10 mouse cellular contexts compared by ENCODE assay signal in the genomic region with DNA sequence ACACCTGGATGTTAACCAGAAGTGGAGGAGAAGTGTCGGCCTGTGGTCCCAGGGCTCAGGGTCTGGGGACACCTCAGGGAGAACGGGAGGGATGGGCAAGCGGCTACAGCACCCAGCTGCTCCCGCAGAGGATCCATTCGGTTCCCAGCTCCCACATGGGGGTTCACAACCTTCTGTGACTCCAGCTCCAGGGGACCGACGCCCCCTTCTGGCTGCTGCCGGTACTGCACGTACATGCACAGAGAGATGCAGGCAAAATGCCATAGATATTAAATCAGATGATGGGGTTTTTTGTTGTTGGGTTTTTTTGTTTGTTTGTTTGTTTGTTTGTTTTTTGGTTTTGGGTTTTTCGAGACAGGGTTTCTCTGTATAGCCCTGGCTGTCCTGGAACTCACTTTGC. TPM values are rescaled to one million over a fixed set of nuclear protein-coding genes. Genes with fewer than 3 reads are reported as not detected.
DNase-seq lines count a peak whose midpoint lies in the region; ATAC-seq and TF ChIP-seq lines count a peak whose summit lies in the region.
"Had no signal": no experiment of that assay in that cellular context is flagged by ENCODE, and none has a peak within 500 bp of the region (broad histone marks: within the 10 kb centered on the region; RNA-seq: fewer than 3 reads in every experiment).

No protein-coding gene starts in this region.

- WGBS in cerebellum, adult 2 months = 51% methylated on average over 10 of the region's 10 CpGs
- 47% methylated on average over 10 of the region's 10 CpGs for WGBS in liver, postnatal 0 days (ENCODE audit: insufficient replicate concordance)
- 48% methylated on average over 10 of the region's 10 CpGs for WGBS in hindbrain, embryonic 12.5 days

- ATAC-seq in liver, postnatal 0 days = no peak
- ATAC-seq in hindbrain, embryonic 12.5 days (ENCODE audit: low FRiP score) = no peak

- TF ChIP-seq EP300 in liver, postnatal 0 days (IDR thresholded peaks at IDR 0.05; ENCODE audit: low read depth) = no peak

- intact Hi-C loops in left cerebral cortex, postnatal 4 days (cut with DNase I) = loop anchor here (5.0 kb wide), 1 partner anchor 35 kb away; no protein-coding TSS in a partner anchor
- intact Hi-C loops in left cerebral cortex, postnatal 14 days (cut with DNase I) = no loop called here

- H3K9ac ChIP-seq in liver, postnatal 0 days (replicated peaks) = no peak overlapping the region
- H3K9ac ChIP-seq in hindbrain, embryonic 12.5 days = no peak overlapping the region
- H3K9ac ChIP-seq: heart, embryonic 15.5 days had no signal

- no peak overlapping the region for H3K4me2 ChIP-seq in liver, postnatal 0 days (ENCODE audit: low read depth, low read length)
- H3K4me2 ChIP-seq in hindbrain, embryonic 12.5 days (replicated peaks) = no peak overlapping the region
- H3K4me2 ChIP-seq: heart, embryonic 15.5 days had no signal

- H3K36me3 ChIP-seq in liver, postnatal 0 days (replicated peaks; ENCODE audit: insufficient read depth, low read length) = peaks cover 13% of the 10 kb centered on the region
- H3K36me3 ChIP-seq in hindbrain, embryonic 12.5 days = peaks cover 33% of the 10 kb centered on the region

- H3K4me1 ChIP-seq in cerebellum, adult 2 months (ENCODE audit: control insufficient read depth, insufficient read depth, low read length) = no peaks in the 10 kb centered on the region
- no peaks in the 10 kb centered on the region for H3K4me1 ChIP-seq in liver, postnatal 0 days (ENCODE audit: insufficient read depth)
- peaks cover 14% of the 10 kb centered on the region for H3K4me1 ChIP-seq in hindbrain, embryonic 12.5 days
- H3K4me1 ChIP-seq: heart, embryonic 15.5 days had no signal

- no peak for TF ChIP-seq POLR2A in cerebellum, adult 2 months (IDR thresholded peaks at IDR 0.05; ENCODE audit: borderline replicate concordance, insufficient read depth, low read length)

- TF ChIP-seq CTCF in cerebellum, adult 2 months (IDR thresholded peaks at IDR 0.05; ENCODE audit: borderline replicate concordance, insufficient read depth, low read depth, low read length) = peak; percentile 59
- peak; percentile 77 for TF ChIP-seq CTCF in liver, postnatal 0 days (IDR thresholded peaks at IDR 0.05; ENCODE audit: low read depth)

- H3K4me3 ChIP-seq in cerebellum, adult 2 months (replicated peaks; ENCODE audit: insufficient read depth, low read depth, low read length) = no peak overlapping the region
- H3K4me3 ChIP-seq in liver, postnatal 0 days (ENCODE audit: low read depth, low read length) = no peak overlapping the region
- H3K4me3 ChIP-seq in hindbrain, embryonic 12.5 days = no peak overlapping the region
- H3K4me3 ChIP-seq: erythroblast, embryonic 14.5 days; heart, embryonic 15.5 days had no signal

- no peak for DNase-seq in cerebellum, adult 2 months
- DNase-seq in cerebellum, adult 11-12 months = no peak
- DNase-seq in left cerebral cortex, postnatal 4 days = peak; percentile 57
- no peak for DNase-seq in left cerebral cortex, postnatal 14 days (ENCODE audit: low spot score in 2 of 2)
- DNase-seq in CD8-positive naive resting alpha-beta T cell, adult 2 months (ENCODE audit: low read depth in 2 of 2, low spot score in 2 of 2) = peak; percentile 46
- DNase-seq in liver, postnatal 0 days = peak; percentile 61
- DNase-seq in gastrocnemius, adult 8-10 months (ENCODE audit: low spot score in 2 of 2) = no peak

- H3K27me3 ChIP-seq in cerebellum, adult 2 months (ENCODE audit: control insufficient read depth, insufficient read depth, low read length) = no peaks in the 10 kb centered on the region
- peaks cover under 1% of the 10 kb centered on the region; the same call in 1 of the 2 replicates for H3K27me3 ChIP-seq in liver, postnatal 0 days (ENCODE audit: insufficient read depth, low read length)
- H3K27me3 ChIP-seq in hindbrain, embryonic 12.5 days = no peaks in the 10 kb centered on the region; the same call in 1 of the 2 replicates

- H3K9me3 ChIP-seq in liver, postnatal 0 days (ENCODE audit: low read length) = no peaks in the 10 kb centered on the region
- H3K9me3 ChIP-seq in hindbrain, embryonic 12.5 days (replicated peaks) = no peaks in the 10 kb centered on the region
- H3K9me3 ChIP-seq: heart, embryonic 15.5 days had no signal

- no peak overlapping the region for H3K27ac ChIP-seq in cerebellum, adult 2 months (ENCODE audit: insufficient read depth, low read length)
- H3K27ac ChIP-seq in liver, postnatal 0 days (ENCODE audit: low read depth) = no peak overlapping the region
- H3K27ac ChIP-seq in hindbrain, embryonic 12.5 days = no peak overlapping the region
- H3K27ac ChIP-seq: heart, embryonic 15.5 days had no signal

RNA-seq across cellular contexts. Expression of a gene that starts 9.7 kb away (rescaled TPM):
- polyA plus RNA-seq in cerebellum, adult 2 months (2012; rRNA removed) = 16.1 and 16.2 TPM in 2 replicates
- 10 to 100 TPM; 75.5 to 80.1 TPM for total RNA-seq in left cerebral cortex, postnatal 4 days (2021)
- total RNA-seq in left cerebral cortex, postnatal 14 days (2021) = 10 to 100 TPM; 19.9 to 24.1 TPM
- polyA plus RNA-seq in liver, postnatal 0 days (2015; fragmentation: Nextera tagmentation; extraction: Ambion mirVana) = 0.72 and 0.99 TPM in 2 replicates
- total RNA-seq in gastrocnemius, adult 8-10 months (2022) = 1 to 10 TPM; 4.2 to 6.3 (median 4.7) TPM
- 21.4 and 24.8 TPM in 2 replicates for polyA plus RNA-seq in hindbrain, embryonic 12.5 days (2016; fragmentation: Nextera tagmentation; extraction: Ambion mirVana)

RNA-seq across cellular contexts. Expression of a gene that starts 21.5 kb away (rescaled TPM):
- 145 and 151 TPM in 2 replicates for polyA plus RNA-seq in cerebellum, adult 2 months (2012; rRNA removed)
- total RNA-seq in left cerebral cortex, postnatal 4 days (2021) = 1 to 10 TPM; 4.2 to 6.1 TPM
- 10 to 100 TPM in 1 of 2 experiments, 1 to 10 TPM in 1; 7.6 to 10.6 TPM for total RNA-seq in left cerebral cortex, postnatal 14 days (2021)
- 0.08 and 0.20 TPM in 2 replicates for polyA plus RNA-seq in liver, postnatal 0 days (2015; fragmentation: Nextera tagmentation; extraction: Ambion mirVana)
- total RNA-seq in gastrocnemius, adult 8-10 months (2022) = under 1 TPM in 2 of 4 experiments, not detected in 2; 0.27 to 0.36 TPM
- 0.35 and 0.50 TPM in 2 replicates for polyA plus RNA-seq in hindbrain, embryonic 12.5 days (2016; fragmentation: Nextera tagmentation; extraction: Ambion mirVana)
- polyA plus RNA-seq: erythroblast, embryonic 14.5 days had no signal

RNA-seq across cellular contexts. Expression of a gene that starts 21.6 kb away (rescaled TPM):
- polyA plus RNA-seq in cerebellum, adult 2 months (2012; rRNA removed) = 193 and 199 TPM in 2 replicates
- total RNA-seq in left cerebral cortex, postnatal 4 days (2021) = 100 to 1,000 TPM; 138 to 147 TPM
- total RNA-seq in left cerebral cortex, postnatal 14 days (2021) = 100 to 1,000 TPM; 122 to 134 TPM
- polyA plus RNA-seq in liver, postnatal 0 days (2015; fragmentation: Nextera tagmentation; extraction: Ambion mirVana) = 33.4 and 33.5 TPM in 2 replicates
- 100 to 1,000 TPM; 120 to 138 (median 131) TPM for total RNA-seq in gastrocnemius, adult 8-10 months (2022)
- polyA plus RNA-seq in hindbrain, embryonic 12.5 days (2016; fragmentation: Nextera tagmentation; extraction: Ambion mirVana) = 275 and 296 TPM in 2 replicates

RNA-seq across cellular contexts. Expression of a gene that starts 28.9 kb away (rescaled TPM):
- polyA plus RNA-seq in cerebellum, adult 2 months (2012; rRNA removed) = 1,410 and 1,545 TPM in 2 replicates
- total RNA-seq in left cerebral cortex, postnatal 4 days (2021) = 100 to 1,000 TPM; 282 to 286 TPM
- 100 to 1,000 TPM; 587 to 604 TPM for total RNA-seq in left cerebral cortex, postnatal 14 days (2021)
- 753 and 771 TPM in 2 replicates for polyA plus RNA-seq in liver, postnatal 0 days (2015; fragmentation: Nextera tagmentation; extraction: Ambion mirVana)
- 100 to 1,000 TPM; 691 to 868 (median 797) TPM for total RNA-seq in gastrocnemius, adult 8-10 months (2022)
- polyA plus RNA-seq in hindbrain, embryonic 12.5 days (2016; fragmentation: Nextera tagmentation; extraction: Ambion mirVana) = 312 and 406 TPM in 2 replicates

RNA-seq across cellular contexts. Expression of a gene that starts 29.5 kb away (rescaled TPM):
- 7.9 and 10.8 TPM in 2 replicates for polyA plus RNA-seq in cerebellum, adult 2 months (2012; rRNA removed)
- under 1 TPM; 0.56 to 0.72 TPM for total RNA-seq in left cerebral cortex, postnatal 4 days (2021)
- total RNA-seq in left cerebral cortex, postnatal 14 days (2021) = 1 to 10 TPM; 2.0 to 4.2 TPM
- polyA plus RNA-seq in liver, postnatal 0 days (2015; fragmentation: Nextera tagmentation; extraction: Ambion mirVana) = 1.5 and 1.8 TPM in 2 replicates
- total RNA-seq in gastrocnemius, adult 8-10 months (2022) = 10 to 100 TPM; 22.6 to 30.4 (median 26.9) TPM
- 0.38 and 0.77 TPM in 2 replicates for polyA plus RNA-seq in hindbrain, embryonic 12.5 days (2016; fragmentation: Nextera tagmentation; extraction: Ambion mirVana)

Comparison
In these comparisons a context has a peak if more than half of its experiments do, and no peak if none do; other contexts are left out.
1. DNase-seq: peak in left cerebral cortex, postnatal 4 days (single experiment), CD8-positive naive resting alpha-beta T cell, adult 2 months (2 of 2) and liver, postnatal 0 days (single experiment); none in cerebellum, adult 2 months (0 of 2), cerebellum, adult 11-12 months (single experiment), left cerebral cortex, postnatal 14 days (0 of 2) and gastrocnemius, adult 8-10 months (0 of 2).